Mouse (Mus musculus): Measurements from ENCODE around the gene Xxylt1. TPM values are rescaled to one million over a fixed set of nuclear protein-coding genes. Genes with fewer than 3 reads are reported as not detected.

Gene Xxylt1
- 11.7 and 12.7 TPM in 2 replicates for polyA plus RNA-seq (2014; fragmentation: Nextera tagmentation; extraction: Ambion mirVana)

- peak; percentile 99 for ATAC-seq (ENCODE audit: low FRiP score)
- WGBS = under 1% methylated on average over 54 of the region's 54 CpGs
These were observed at the start of gene Xxylt1 for GRCm38 (mm10) chr16:31081125-31081664. Gene Xxylt1 (minus strand): TSS chr16:31081432.

GRCm38 (mm10) chr16:31128116-31128515 lies 46.9 kb upstream of the Xxylt1 start:
- Histone ChIP-seq H3K36me3 (ENCODE audit: control insufficient read depth, insufficient read depth, low read length) (no peaks in the 10 kb centered on the region), H3K9me3 (ENCODE audit: control insufficient read depth, low read length) (no peaks in the 10 kb centered on the region), H3K27ac (ENCODE audit: low read depth, low read length) (no peak overlapping the region), H3K4me1 (ENCODE audit: control insufficient read depth, insufficient read depth, low read length) (no peaks in the 10 kb centered on the region), H3K27me3 (ENCODE audit: control insufficient read depth, insufficient read depth, low read length) (no peaks in the 10 kb centered on the region), H3K4me2 (no peak overlapping the region), H3K9ac (ENCODE audit: low read length) (no peak overlapping the region), H3K4me3 (ENCODE audit: low read depth, low read length) (no peak overlapping the region)
- 94% methylated on average over 5 of the region's 5 CpGs for WGBS
- ATAC-seq (ENCODE audit: low FRiP score) (no peak), DNase-seq (ENCODE audit: low spot score, missing footprints) (no peak)

More at GRCm38 (mm10) chr16:31081125-31081664, at the start of gene Xxylt1:
- peak within 1 kb of the TSS; percentile 99 for H3K4me2 ChIP-seq
- no peaks in the 10 kb centered on the region for H3K9me3 ChIP-seq (ENCODE audit: control insufficient read depth, low read length)
- H3K4me3 ChIP-seq (ENCODE audit: low read depth, low read length) = peak within 1 kb of the TSS; percentile 76
- H3K27ac ChIP-seq (ENCODE audit: low read depth, low read length) = peak within 1 kb of the TSS; percentile 78
- peak; percentile 99 for DNase-seq (ENCODE audit: low spot score, missing footprints)
- H3K27me3 ChIP-seq (ENCODE audit: control insufficient read depth, insufficient read depth, low read length) = no peaks in the 10 kb centered on the region
- peak within 1 kb of the TSS; percentile 79 for H3K9ac ChIP-seq (ENCODE audit: low read length)
- H3K36me3 ChIP-seq (ENCODE audit: control insufficient read depth, insufficient read depth, low read length) = no peaks in the 10 kb centered on the region
- H3K4me1 ChIP-seq (ENCODE audit: control insufficient read depth, insufficient read depth, low read length) = peaks cover 5% of the 10 kb centered on the region

GRCm38 (mm10) chr16:31124991-31125390 lies 43.8 kb upstream of the Xxylt1 start:
- Histone ChIP-seq H3K27me3 (ENCODE audit: control insufficient read depth, insufficient read depth, low read length) (no peaks in the 10 kb centered on the region), H3K4me1 (ENCODE audit: control insufficient read depth, insufficient read depth, low read length) (no peaks in the 10 kb centered on the region), H3K36me3 (ENCODE audit: control insufficient read depth, insufficient read depth, low read length) (no peaks in the 10 kb centered on the region), H3K4me2 (no peak overlapping the region), H3K9ac (ENCODE audit: low read length) (no peak overlapping the region), H3K27ac (ENCODE audit: low read depth, low read length) (no peak overlapping the region), H3K4me3 (ENCODE audit: low read depth, low read length) (no peak overlapping the region), H3K9me3 (ENCODE audit: control insufficient read depth, low read length) (no peaks in the 10 kb centered on the region)
- WGBS = 65% methylated on average over 5 of the region's 5 CpGs
- DNase-seq (ENCODE audit: low spot score, missing footprints) = no peak
- no peak for ATAC-seq (ENCODE audit: low FRiP score)

GRCm38 (mm10) chr16:31121612-31122011 lies 40.4 kb upstream of the Xxylt1 start:
- Histone ChIP-seq H3K4me3 (ENCODE audit: low read depth, low read length) (no peak overlapping the region), H3K27ac (ENCODE audit: low read depth, low read length) (no peak overlapping the region), H3K4me2 (no peak overlapping the region), H3K9me3 (ENCODE audit: control insufficient read depth, low read length) (no peaks in the 10 kb centered on the region), H3K9ac (ENCODE audit: low read length) (no peak overlapping the region), H3K4me1 (ENCODE audit: control insufficient read depth, insufficient read depth, low read length) (no peaks in the 10 kb centered on the region), H3K36me3 (ENCODE audit: control insufficient read depth, insufficient read depth, low read length) (no peaks in the 10 kb centered on the region), H3K27me3 (ENCODE audit: control insufficient read depth, insufficient read depth, low read length) (no peaks in the 10 kb centered on the region)
- no peak for DNase-seq (ENCODE audit: low spot score, missing footprints)
- 93% methylated on average over 6 of the region's 6 CpGs for WGBS
- no peak for ATAC-seq (ENCODE audit: low FRiP score)

GRCm38 (mm10) chr16:31113596-31113995 lies 32.4 kb upstream of the Xxylt1 start:
- DNase-seq (ENCODE audit: low spot score, missing footprints) = no peak
- Histone ChIP-seq H3K9me3 (ENCODE audit: control insufficient read depth, low read length) (no peaks in the 10 kb centered on the region; the same call in 1 of the 2 replicates), H3K4me3 (ENCODE audit: low read depth, low read length) (no peak overlapping the region), H3K9ac (ENCODE audit: low read length) (no peak overlapping the region), H3K27ac (ENCODE audit: low read depth, low read length) (no peak overlapping the region), H3K36me3 (ENCODE audit: control insufficient read depth, insufficient read depth, low read length) (peaks cover 11% of the 10 kb centered on the region), H3K4me2 (no peak overlapping the region), H3K4me1 (ENCODE audit: control insufficient read depth, insufficient read depth, low read length) (no peaks in the 10 kb centered on the region), H3K27me3 (ENCODE audit: control insufficient read depth, insufficient read depth, low read length) (no peaks in the 10 kb centered on the region)
- ATAC-seq (ENCODE audit: low FRiP score) = no peak

GRCm38 (mm10) chr16:31101352-31101751 lies 20.1 kb upstream of the Xxylt1 start:
- H3K27me3 ChIP-seq (ENCODE audit: control insufficient read depth, insufficient read depth, low read length) = no peaks in the 10 kb centered on the region
- no peak overlapping the region for H3K4me2 ChIP-seq
- H3K4me1 ChIP-seq (ENCODE audit: control insufficient read depth, insufficient read depth, low read length) = no peaks in the 10 kb centered on the region
- ATAC-seq (ENCODE audit: low FRiP score) (no peak), DNase-seq (ENCODE audit: low spot score, missing footprints) (no peak)
- no peak overlapping the region for H3K4me3 ChIP-seq (ENCODE audit: low read depth, low read length)
- H3K27ac ChIP-seq (ENCODE audit: low read depth, low read length) = no peak overlapping the region
- 90% methylated on average over 2 of the region's 2 CpGs for WGBS
- no peak overlapping the region for H3K9ac ChIP-seq (ENCODE audit: low read length)
- no peaks in the 10 kb centered on the region for H3K9me3 ChIP-seq (ENCODE audit: control insufficient read depth, low read length)
- no peaks in the 10 kb centered on the region; the same call in none of the 2 replicates for H3K36me3 ChIP-seq (ENCODE audit: control insufficient read depth, insufficient read depth, low read length)

- H3K4me1 ChIP-seq (ENCODE audit: control insufficient read depth, insufficient read depth, low read length) = no peaks in the 10 kb centered on the region
- WGBS = 84% methylated on average over 1 of the region's 1 CpGs
- DNase-seq (ENCODE audit: low spot score, missing footprints) = no peak
- no peaks in the 10 kb centered on the region for H3K27me3 ChIP-seq (ENCODE audit: control insufficient read depth, insufficient read depth, low read length)
- no peaks in the 10 kb centered on the region; the same call in none of the 2 replicates for H3K36me3 ChIP-seq (ENCODE audit: control insufficient read depth, insufficient read depth, low read length)
- H3K4me3 ChIP-seq (ENCODE audit: low read depth, low read length) = no peak overlapping the region
- no peak overlapping the region for H3K9ac ChIP-seq (ENCODE audit: low read length)
- no peak overlapping the region for H3K4me2 ChIP-seq
- no peaks in the 10 kb centered on the region for H3K9me3 ChIP-seq (ENCODE audit: control insufficient read depth, low read length)
- no peak for ATAC-seq (ENCODE audit: low FRiP score)
- H3K27ac ChIP-seq (ENCODE audit: low read depth, low read length) = no peak overlapping the region
These were observed 18.7 kb upstream of the Xxylt1 start for GRCm38 (mm10) chr16:31099906-31100305.

- WGBS = 61% methylated on average over 6 of the region's 6 CpGs
These were observed 12.8 kb upstream of the Xxylt1 start for GRCm38 (mm10) chr16:31094036-31094435.

GRCm38 (mm10) chr16:31093186-31093585 lies 12.0 kb upstream of the Xxylt1 start:
- Histone ChIP-seq H3K27me3 (ENCODE audit: control insufficient read depth, insufficient read depth, low read length) (no peaks in the 10 kb centered on the region), H3K9ac (ENCODE audit: low read length) (no peak overlapping the region), H3K27ac (ENCODE audit: low read depth, low read length) (no peak overlapping the region), H3K4me2 (no peak overlapping the region), H3K4me1 (ENCODE audit: control insufficient read depth, insufficient read depth, low read length) (peaks cover 2% of the 10 kb centered on the region; the same call in 1 of the 2 replicates), H3K36me3 (ENCODE audit: control insufficient read depth, insufficient read depth, low read length) (no peaks in the 10 kb centered on the region), H3K9me3 (ENCODE audit: control insufficient read depth, low read length) (no peaks in the 10 kb centered on the region), H3K4me3 (ENCODE audit: low read depth, low read length) (no peak overlapping the region)
- 30% methylated on average over 9 of the region's 9 CpGs for WGBS
- peak; percentile 84 for DNase-seq (ENCODE audit: low spot score, missing footprints)
- no peak for ATAC-seq (ENCODE audit: low FRiP score)

More at GRCm38 (mm10) chr16:31094036-31094435, 12.8 kb upstream of the Xxylt1 start:
- no peaks in the 10 kb centered on the region for H3K9me3 ChIP-seq (ENCODE audit: control insufficient read depth, low read length)
- H3K4me2 ChIP-seq = no peak overlapping the region
- no peak overlapping the region for H3K27ac ChIP-seq (ENCODE audit: low read depth, low read length)
- no peaks in the 10 kb centered on the region for H3K36me3 ChIP-seq (ENCODE audit: control insufficient read depth, insufficient read depth, low read length)
- no peaks in the 10 kb centered on the region for H3K27me3 ChIP-seq (ENCODE audit: control insufficient read depth, insufficient read depth, low read length)
- no peak overlapping the region for H3K9ac ChIP-seq (ENCODE audit: low read length)
- ATAC-seq (ENCODE audit: low FRiP score) (no peak), DNase-seq (ENCODE audit: low spot score, missing footprints) (no peak)
- H3K4me1 ChIP-seq (ENCODE audit: control insufficient read depth, insufficient read depth, low read length) = peaks cover 2% of the 10 kb centered on the region; the same call in 1 of the 2 replicates
- H3K4me3 ChIP-seq (ENCODE audit: low read depth, low read length) = no peak overlapping the region
